Mouse (Mus musculus): ENCODE data around the gene Klc1. TPM values are rescaled to one million over a fixed set of nuclear protein-coding genes. Genes with fewer than 3 reads are reported as not detected.

Gene Klc1
- polyA plus RNA-seq, 1 experiment from 2014 or later = 59.3 TPM

DNA sequence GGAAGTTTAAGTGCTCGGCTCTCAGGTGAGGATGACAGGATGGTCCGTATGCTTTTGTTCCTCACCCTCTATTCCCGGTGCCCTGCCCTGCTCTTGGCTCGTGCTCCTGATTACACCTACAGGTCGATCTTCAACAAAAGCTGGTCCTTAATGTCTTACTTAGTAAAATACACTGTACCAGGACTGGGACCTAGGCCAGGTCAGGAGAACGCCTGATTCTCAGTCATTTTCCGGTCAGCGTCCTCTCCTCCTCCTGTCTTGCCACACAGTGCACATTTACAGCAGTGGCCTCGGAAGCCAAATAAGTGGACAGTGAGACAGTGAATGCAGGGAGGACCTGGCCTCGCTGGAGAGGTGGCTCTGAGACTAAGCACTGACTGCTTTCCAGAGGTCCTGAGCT, 12.0 kb downstream of the Klc1 start:
- DNase-seq (ENCODE audit: low spot score) (no peak), ATAC-seq (replicated peaks; ENCODE audit: low FRiP score) (no peak)
- no peak overlapping the region for H3K27ac ChIP-seq (ENCODE audit: low read depth, low read length)
- H3K36me3 ChIP-seq (ENCODE audit: control insufficient read depth, insufficient read depth, low read length) = peaks cover 24% of the 10 kb centered on the region
- H3K4me1 ChIP-seq (replicated peaks; ENCODE audit: control insufficient read depth, insufficient read depth, low read length) = peaks cover 17% of the 10 kb centered on the region
- 85% methylated on average over 10 of the region's 10 CpGs for WGBS
- H3K4me3 ChIP-seq (ENCODE audit: low read depth, low read length) = no peak overlapping the region
- no peak overlapping the region for H3K9ac ChIP-seq (ENCODE audit: low read depth, low read length)
- no peaks in the 10 kb centered on the region for H3K9me3 ChIP-seq (ENCODE audit: control insufficient read depth, low read length)
- no peaks in the 10 kb centered on the region for H3K27me3 ChIP-seq (replicated peaks; ENCODE audit: control insufficient read depth, insufficient read depth, low read length)
- H3K4me2 ChIP-seq = no peak overlapping the region

DNA sequence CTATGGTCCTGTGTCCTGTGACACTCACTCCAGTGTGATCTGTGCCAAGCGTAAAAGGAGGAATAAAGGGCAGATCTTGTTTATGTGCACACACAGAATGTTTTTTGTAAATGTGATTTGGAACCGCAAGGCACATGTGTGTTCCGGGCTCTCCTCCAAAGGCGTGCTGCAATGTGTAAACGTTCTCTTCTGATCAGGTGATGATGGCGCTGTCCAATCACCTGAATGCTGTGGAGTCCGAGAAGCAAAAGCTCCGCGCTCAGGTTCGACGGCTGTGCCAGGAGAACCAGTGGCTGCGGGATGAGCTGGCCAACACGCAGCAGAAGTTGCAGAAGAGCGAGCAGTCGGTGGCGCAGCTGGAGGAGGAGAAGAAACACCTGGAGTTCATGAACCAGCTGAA, 15.5 kb downstream of the Klc1 start:
- Histone ChIP-seq H3K36me3 (ENCODE audit: control insufficient read depth, insufficient read depth, low read length) (peaks cover 48% of the 10 kb centered on the region), H3K9ac (ENCODE audit: low read depth, low read length) (no peak overlapping the region), H3K4me2 (no peak overlapping the region), H3K27ac (ENCODE audit: low read depth, low read length) (no peak overlapping the region), H3K9me3 (ENCODE audit: control insufficient read depth, low read length) (no peaks in the 10 kb centered on the region), H3K4me3 (ENCODE audit: low read depth, low read length) (no peak overlapping the region), H3K27me3 (replicated peaks; ENCODE audit: control insufficient read depth, insufficient read depth, low read length) (no peaks in the 10 kb centered on the region), H3K4me1 (replicated peaks; ENCODE audit: control insufficient read depth, insufficient read depth, low read length) (peaks cover 6% of the 10 kb centered on the region; the same call in 1 of the 2 replicates)
- DNase-seq (ENCODE audit: low spot score) (no peak), ATAC-seq (replicated peaks; ENCODE audit: low FRiP score) (no peak)
- 90% methylated on average over 16 of the region's 16 CpGs for whole genome bisulfite sequencing

DNA sequence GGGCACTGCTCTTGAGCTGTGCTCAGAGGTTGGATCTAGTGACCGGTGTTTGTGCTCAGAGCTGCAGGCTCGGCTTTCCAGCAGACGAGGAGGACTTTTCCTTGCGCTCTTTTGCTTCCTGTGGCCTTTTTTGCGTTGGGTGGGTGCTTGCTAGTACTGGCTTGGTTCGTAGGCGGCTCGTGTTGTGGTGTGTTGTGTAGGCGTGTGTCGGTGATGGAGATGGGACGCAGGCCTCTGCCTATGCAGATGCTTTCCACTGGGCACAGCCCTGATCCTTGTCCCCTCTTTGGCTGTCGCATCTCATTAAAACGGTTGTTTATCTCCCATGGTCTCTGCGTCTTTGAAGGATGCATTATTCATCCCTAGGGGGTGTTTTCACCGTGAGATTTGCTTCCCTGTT, 16.2 kb downstream of the Klc1 start:
- Histone ChIP-seq H3K4me1 (replicated peaks; ENCODE audit: control insufficient read depth, insufficient read depth, low read length) (no peaks in the 10 kb centered on the region), H3K9me3 (ENCODE audit: control insufficient read depth, low read length) (no peaks in the 10 kb centered on the region), H3K9ac (ENCODE audit: low read depth, low read length) (no peak overlapping the region), H3K4me2 (no peak overlapping the region), H3K27me3 (replicated peaks; ENCODE audit: control insufficient read depth, insufficient read depth, low read length) (no peaks in the 10 kb centered on the region), H3K4me3 (ENCODE audit: low read depth, low read length) (no peak overlapping the region), H3K36me3 (ENCODE audit: control insufficient read depth, insufficient read depth, low read length) (peaks cover 55% of the 10 kb centered on the region), H3K27ac (ENCODE audit: low read depth, low read length) (no peak overlapping the region)
- no peak for ATAC-seq (replicated peaks; ENCODE audit: low FRiP score)
- DNase-seq (ENCODE audit: low spot score) = no peak
- WGBS = 87% methylated on average over 15 of the region's 15 CpGs

DNA sequence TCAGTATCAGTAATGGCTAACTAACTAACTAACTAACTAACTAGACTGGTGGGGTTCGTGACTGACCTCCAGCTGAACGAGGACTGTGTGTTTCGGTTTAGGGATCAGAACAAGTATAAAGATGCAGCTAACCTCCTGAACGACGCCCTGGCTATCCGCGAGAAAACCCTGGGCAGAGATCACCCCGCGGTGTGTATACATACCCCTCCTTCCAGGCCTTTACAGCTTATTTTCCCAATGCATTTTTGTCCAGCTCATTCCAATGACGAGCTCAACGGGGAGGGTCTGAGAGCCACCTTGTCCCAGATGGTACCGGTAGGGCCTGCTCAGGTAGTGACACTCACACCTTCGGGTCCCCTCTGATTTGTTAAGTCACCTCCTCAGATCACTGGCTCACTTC, 19.3 kb downstream of the Klc1 start:
- Histone ChIP-seq H3K9ac (ENCODE audit: low read depth, low read length) (no peak overlapping the region), H3K36me3 (ENCODE audit: control insufficient read depth, insufficient read depth, low read length) (peaks cover 65% of the 10 kb centered on the region), H3K4me1 (replicated peaks; ENCODE audit: control insufficient read depth, insufficient read depth, low read length) (no peaks in the 10 kb centered on the region), H3K4me3 (ENCODE audit: low read depth, low read length) (no peak overlapping the region), H3K27me3 (replicated peaks; ENCODE audit: control insufficient read depth, insufficient read depth, low read length) (no peaks in the 10 kb centered on the region), H3K4me2 (no peak overlapping the region), H3K9me3 (ENCODE audit: control insufficient read depth, low read length) (no peaks in the 10 kb centered on the region), H3K27ac (ENCODE audit: low read depth, low read length) (no peak overlapping the region)
- ATAC-seq (replicated peaks; ENCODE audit: low FRiP score) (peak; percentile 40; the same call in 1 of the 2 replicates), DNase-seq (ENCODE audit: low spot score) (no peak)
- WGBS = 90% methylated on average over 13 of the region's 13 CpGs

DNA sequence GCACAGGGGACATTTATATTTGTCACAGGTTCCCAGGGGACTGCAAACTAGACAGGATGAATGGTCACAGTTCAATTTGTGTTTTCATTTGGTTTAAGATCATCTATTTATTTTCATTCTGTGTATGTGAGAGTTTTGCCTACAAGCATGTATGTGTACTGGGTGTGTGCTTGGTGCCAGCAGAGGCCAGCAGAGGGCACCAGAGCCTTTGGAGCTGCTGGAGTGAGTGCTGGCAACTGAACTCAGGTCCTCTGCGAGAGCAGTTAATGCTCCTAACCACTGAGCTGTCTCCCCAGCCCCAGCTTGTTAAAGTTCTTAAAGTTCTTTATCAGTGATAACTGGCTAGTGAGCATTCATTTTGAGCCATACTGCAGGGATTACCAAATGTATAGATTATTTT, 20.9 kb downstream of the Klc1 start:
- Histone ChIP-seq H3K9ac (ENCODE audit: low read depth, low read length) (no peak overlapping the region), H3K4me1 (replicated peaks; ENCODE audit: control insufficient read depth, insufficient read depth, low read length) (no peaks in the 10 kb centered on the region), H3K4me2 (no peak overlapping the region), H3K9me3 (ENCODE audit: control insufficient read depth, low read length) (no peaks in the 10 kb centered on the region), H3K4me3 (ENCODE audit: low read depth, low read length) (no peak overlapping the region), H3K36me3 (ENCODE audit: control insufficient read depth, insufficient read depth, low read length) (peaks cover 64% of the 10 kb centered on the region), H3K27ac (ENCODE audit: low read depth, low read length) (no peak overlapping the region), H3K27me3 (replicated peaks; ENCODE audit: control insufficient read depth, insufficient read depth, low read length) (no peaks in the 10 kb centered on the region)
- WGBS = 88% methylated on average over 1 of the region's 1 CpGs
- DNase-seq (ENCODE audit: low spot score) (no peak), ATAC-seq (replicated peaks; ENCODE audit: low FRiP score) (no peak)

DNA sequence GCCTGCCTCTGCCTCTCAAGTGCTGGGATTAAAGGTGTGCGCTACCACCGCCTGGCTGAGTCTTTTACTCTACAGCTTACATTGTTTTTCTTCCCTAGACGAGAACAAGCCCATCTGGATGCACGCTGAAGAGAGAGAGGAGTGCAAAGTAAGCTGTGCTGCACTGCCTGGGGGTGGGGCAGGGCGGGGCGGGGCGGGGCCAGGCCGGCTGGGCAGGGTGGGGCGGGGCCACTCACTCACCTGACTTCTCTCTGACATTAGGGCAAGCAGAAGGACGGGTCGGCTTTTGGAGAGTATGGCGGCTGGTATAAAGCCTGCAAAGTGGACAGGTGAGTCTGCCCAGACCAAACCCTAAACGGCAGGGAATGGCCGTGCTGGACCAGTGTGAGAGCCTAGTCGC, 26.5 kb downstream of the Klc1 start:
- WGBS = 69% methylated on average over 15 of the region's 15 CpGs
- Histone ChIP-seq H3K27me3 (replicated peaks; ENCODE audit: control insufficient read depth, insufficient read depth, low read length) (no peaks in the 10 kb centered on the region), H3K9me3 (ENCODE audit: control insufficient read depth, low read length) (no peaks in the 10 kb centered on the region), H3K36me3 (ENCODE audit: control insufficient read depth, insufficient read depth, low read length) (peaks cover 55% of the 10 kb centered on the region), H3K4me1 (replicated peaks; ENCODE audit: control insufficient read depth, insufficient read depth, low read length) (peaks cover 8% of the 10 kb centered on the region), H3K4me2 (no peak overlapping the region), H3K27ac (ENCODE audit: low read depth, low read length) (no peak overlapping the region), H3K4me3 (ENCODE audit: low read depth, low read length) (no peak overlapping the region), H3K9ac (ENCODE audit: low read depth, low read length) (no peak overlapping the region)
- DNase-seq (ENCODE audit: low spot score) (no peak), ATAC-seq (replicated peaks; ENCODE audit: low FRiP score) (no peak)

DNA sequence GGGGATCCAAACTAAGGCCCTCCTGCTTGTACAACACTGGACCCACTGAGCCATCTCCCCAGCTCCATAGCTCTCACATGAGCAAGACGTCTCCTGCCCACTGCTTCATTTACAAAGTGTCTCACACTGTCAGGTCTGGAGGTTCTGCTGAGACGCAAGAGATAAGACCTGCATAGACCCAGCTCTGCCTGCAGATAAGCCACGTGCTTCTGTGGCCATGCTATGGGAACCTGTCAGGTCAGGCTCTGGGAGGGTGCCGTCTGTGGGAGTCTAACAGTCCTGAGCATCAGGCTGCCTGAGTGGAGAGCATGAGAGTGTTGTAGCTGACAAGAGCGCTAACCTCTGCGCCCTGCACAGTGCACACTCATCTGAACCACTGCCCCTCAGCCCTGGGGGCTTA, 28.4 kb downstream of the Klc1 start:
- no peaks in the 10 kb centered on the region for H3K9me3 ChIP-seq (ENCODE audit: control insufficient read depth, low read length)
- no peak overlapping the region for H3K4me3 ChIP-seq (ENCODE audit: low read depth, low read length)
- 61% methylated on average over 6 of the region's 6 CpGs for WGBS
- H3K4me2 ChIP-seq = no peak overlapping the region
- no peak overlapping the region; the same call in 1 of the 2 replicates for H3K27ac ChIP-seq (ENCODE audit: low read depth, low read length)
- ATAC-seq (replicated peaks; ENCODE audit: low FRiP score) (peak; percentile 84), DNase-seq (ENCODE audit: low spot score) (no peak)
- H3K4me1 ChIP-seq (replicated peaks; ENCODE audit: control insufficient read depth, insufficient read depth, low read length) = peaks cover 8% of the 10 kb centered on the region
- H3K27me3 ChIP-seq (replicated peaks; ENCODE audit: control insufficient read depth, insufficient read depth, low read length) = no peaks in the 10 kb centered on the region
- H3K36me3 ChIP-seq (ENCODE audit: control insufficient read depth, insufficient read depth, low read length) = peaks cover 57% of the 10 kb centered on the region
- no peak overlapping the region; the same call in 1 of the 2 replicates for H3K9ac ChIP-seq (ENCODE audit: low read depth, low read length)

DNA sequence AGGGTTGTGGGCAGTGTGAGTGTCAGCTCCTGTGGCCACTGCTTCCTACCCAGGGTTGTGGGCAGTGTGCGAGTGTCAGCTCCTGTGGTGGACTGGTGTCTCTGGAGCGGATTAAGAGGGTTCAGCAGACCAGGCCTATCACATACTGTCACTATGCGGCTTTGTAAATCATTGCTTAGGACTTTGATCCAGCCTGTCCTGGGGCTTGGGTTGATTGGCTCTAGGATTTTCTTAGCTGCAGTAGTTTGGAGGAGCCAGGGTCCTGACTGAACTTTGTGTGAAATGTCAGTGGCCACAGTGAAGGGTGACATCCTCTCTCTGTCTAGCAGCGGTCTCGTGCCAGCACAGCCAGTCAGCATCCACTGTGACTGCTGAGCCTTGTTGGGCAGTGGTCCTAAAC, 31.4 kb downstream of the Klc1 start:
- peak; percentile 18; the same call in 1 of the 2 replicates for ATAC-seq (replicated peaks; ENCODE audit: low FRiP score)

DNA sequence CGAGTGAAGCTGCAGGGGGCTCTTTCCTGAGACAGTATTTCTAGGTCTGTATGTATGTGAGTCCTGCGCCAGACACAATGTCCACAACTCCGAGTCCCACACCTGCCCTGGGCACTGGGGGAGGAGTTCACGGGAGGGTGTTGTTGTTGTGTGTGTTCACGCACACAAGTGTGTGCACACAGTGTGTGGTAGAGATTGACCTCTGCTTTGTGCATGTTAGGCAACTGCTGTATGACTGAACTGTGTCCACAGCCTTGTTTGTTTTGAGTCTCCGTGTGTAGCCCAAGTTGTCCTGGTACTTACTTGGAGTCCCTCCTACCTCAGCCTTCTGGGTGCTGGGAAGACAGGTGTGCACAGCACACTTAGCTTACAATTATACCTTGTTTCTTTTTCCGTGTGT, 32.0 kb downstream of the Klc1 start:
- ATAC-seq (replicated peaks; ENCODE audit: low FRiP score) = no peak
- DNase-seq (ENCODE audit: low spot score) = no peak

More for the DNA sequence above, 31.4 kb downstream of the Klc1 start:
- H3K9ac ChIP-seq (ENCODE audit: low read depth, low read length) = no peak overlapping the region
- no peak for DNase-seq (ENCODE audit: low spot score)
- peaks cover 59% of the 10 kb centered on the region for H3K36me3 ChIP-seq (ENCODE audit: control insufficient read depth, insufficient read depth, low read length)
- WGBS = 73% methylated on average over 5 of the region's 5 CpGs
- H3K27ac ChIP-seq (ENCODE audit: low read depth, low read length) = peak overlapping the region; percentile 44
- H3K4me2 ChIP-seq = no peak overlapping the region
- no peaks in the 10 kb centered on the region for H3K27me3 ChIP-seq (replicated peaks; ENCODE audit: control insufficient read depth, insufficient read depth, low read length)
- H3K9me3 ChIP-seq (ENCODE audit: control insufficient read depth, low read length) = no peaks in the 10 kb centered on the region
- peaks cover 17% of the 10 kb centered on the region for H3K4me1 ChIP-seq (replicated peaks; ENCODE audit: control insufficient read depth, insufficient read depth, low read length)
- H3K4me3 ChIP-seq (ENCODE audit: low read depth, low read length) = no peak overlapping the region

More for the DNA sequence above, 32.0 kb downstream of the Klc1 start:
- peaks cover 17% of the 10 kb centered on the region for H3K4me1 ChIP-seq (replicated peaks; ENCODE audit: control insufficient read depth, insufficient read depth, low read length)
- WGBS = 87% methylated on average over 7 of the region's 7 CpGs
- H3K9me3 ChIP-seq (ENCODE audit: control insufficient read depth, low read length) = no peaks in the 10 kb centered on the region
- peaks cover 61% of the 10 kb centered on the region for H3K36me3 ChIP-seq (ENCODE audit: control insufficient read depth, insufficient read depth, low read length)
- no peak overlapping the region for H3K4me3 ChIP-seq (ENCODE audit: low read depth, low read length)
- H3K27me3 ChIP-seq (replicated peaks; ENCODE audit: control insufficient read depth, insufficient read depth, low read length) = no peaks in the 10 kb centered on the region
- H3K4me2 ChIP-seq = no peak overlapping the region
- H3K27ac ChIP-seq (ENCODE audit: low read depth, low read length) = peak overlapping the region; percentile 44
- no peak overlapping the region for H3K9ac ChIP-seq (ENCODE audit: low read depth, low read length)
